Mouse (Mus musculus): ENCODE measurements at regions not wholly inside any gene's neighbourhood (a gene's known extent, or its start where the extent isn't known, plus 50 kb on each side); places are given as distances from the start of the nearest gene placed in this dataset.
"Not testable (repeated sequence)": the region's sequence is repeated elsewhere in the genome, so short reads cannot be mapped to it uniquely, and the experiment has no call there.

GRCm38 (mm10) chr5:117040878-117041277 is 75.0 kb downstream of the Suds3 start:
- no peak for DNase-seq (ENCODE audit: low read depth, low spot score)

GRCm38 (mm10) chr5:117037261-117037660 is 78.7 kb downstream of the Suds3 start:
- DNase-seq (ENCODE audit: low read depth, low spot score): no peak

GRCm38 (mm10) chr5:117032130-117032529 is 83.8 kb downstream of the Suds3 start:
- DNase-seq (ENCODE audit: low read depth, low spot score): no peak

GRCm38 (mm10) chr5:117025689-117026383 is 90.1 kb downstream of the Suds3 start:
- no peak for DNase-seq (ENCODE audit: low read depth, low spot score)

GRCm38 (mm10) chr5:117018419-117019150 is 97.3 kb downstream of the Suds3 start:
- DNase-seq (ENCODE audit: low read depth, low spot score): no peak

GRCm38 (mm10) chr5:117011128-117011527 is 104.8 kb downstream of the Suds3 start:
- DNase-seq (ENCODE audit: low read depth, low spot score): no peak

- DNase-seq (ENCODE audit: low read depth, low spot score): peak; percentile 83
Measured at GRCm38 (mm10) chr5:117000770-117001201, 115.1 kb downstream of the Suds3 start.

- DNase-seq (ENCODE audit: low read depth, low spot score): no peak
Measured at GRCm38 (mm10) chr5:116994508-116994907, 121.4 kb downstream of the Suds3 start.

- no peak for DNase-seq (ENCODE audit: low read depth, low spot score)
Measured at GRCm38 (mm10) chr5:116993674-116994073, 122.2 kb downstream of the Suds3 start.

- DNase-seq (ENCODE audit: low read depth, low spot score): no peak
Measured at GRCm38 (mm10) chr5:116991461-116991860, 124.5 kb downstream of the Suds3 start.

- not testable (repeated sequence) for DNase-seq (ENCODE audit: low read depth, low spot score)
Measured at GRCm38 (mm10) chr5:116971474-116971873, 144.4 kb downstream of the Suds3 start.

GRCm38 (mm10) chr5:116964171-116964570 is 151.7 kb downstream of the Suds3 start:
- no peak for DNase-seq (ENCODE audit: low read depth, low spot score)

GRCm38 (mm10) chr5:116963106-116963505 is 152.8 kb downstream of the Suds3 start:
- no peak for DNase-seq (ENCODE audit: low read depth, low spot score)

- no peak for DNase-seq (ENCODE audit: low read depth, low spot score)
Measured at GRCm38 (mm10) chr5:116960041-116960440, 155.9 kb downstream of the Suds3 start.

- no peak for DNase-seq (ENCODE audit: low read depth, low spot score)
Measured at GRCm38 (mm10) chr5:116958141-116958540, 157.8 kb downstream of the Suds3 start.

- DNase-seq (ENCODE audit: low read depth, low spot score): no peak
Measured at GRCm38 (mm10) chr5:116956572-116956971, 159.3 kb downstream of the Suds3 start.

GRCm38 (mm10) chr5:116950280-116950881 is 165.5 kb downstream of the Suds3 start:
- no peak for DNase-seq (ENCODE audit: low read depth, low spot score)

- no peak for DNase-seq (ENCODE audit: low read depth, low spot score)
Measured at GRCm38 (mm10) chr5:116934585-116934984, 181.3 kb downstream of the Suds3 start.

- DNase-seq (ENCODE audit: low read depth, low spot score): no peak
Measured at GRCm38 (mm10) chr5:116934151-116934550, 181.8 kb downstream of the Suds3 start.

GRCm38 (mm10) chr5:116933105-116933504 is 182.8 kb downstream of the Suds3 start:
- no peak for DNase-seq (ENCODE audit: low read depth, low spot score)

- DNase-seq (ENCODE audit: low read depth, low spot score): no peak
Measured at GRCm38 (mm10) chr5:116923761-116924160, 192.2 kb downstream of the Suds3 start.

- no peak for DNase-seq (ENCODE audit: low read depth, low spot score)
Measured at GRCm38 (mm10) chr5:116922059-116922671, 193.7 kb downstream of the Suds3 start.

Data from skeletal muscle tissue, adult 2 months (tissue).